Mouse (Mus musculus) limb, embryonic 15.5 days (tissue): ENCODE data around the gene Slc22a6. TPM values are rescaled to one million over a fixed set of nuclear protein-coding genes. Genes with fewer than 3 reads are reported as not detected.

ENCODE experiments used
- ATAC-seq: fragments of 200-750 bp; cut with Nextera tagmentation; 2 replicates; pipeline ENCODE4 v1.8.0; 2017; ENCODE audit warnings: low read depth, moderate TSS enrichment; ENCODE audit not compliant: insufficient number of reproducible peaks, low FRiP score, low TSS enrichment
- H3K27ac ChIP-seq: fragments of 300-500 bp; sonication (generic); 2 replicates; pipeline ENCODE4 v1.5.1; 2015; ENCODE audit warnings: moderate library complexity, mild to moderate bottlenecking, inconsistent platforms
- H3K27me3 ChIP-seq: fragments of 300-500 bp; sonication (generic); 2 replicates; pipeline ENCODE4 v1.6.1; 2015; ENCODE audit warnings: inconsistent platforms
- H3K36me3 ChIP-seq: fragments of 300-500 bp; sonication (generic); 2 replicates; pipeline ENCODE4 v1.6.1; 2015; ENCODE audit warnings: inconsistent platforms
- H3K4me1 ChIP-seq: fragments of 300-500 bp; sonication (generic); 2 replicates; pipeline ENCODE4 v1.6.1; 2015; ENCODE audit warnings: inconsistent platforms
- H3K4me2 ChIP-seq: fragments of 300-500 bp; sonication (generic); 2 replicates; pipeline ENCODE4 v1.6.1; 2015; ENCODE audit warnings: mild to moderate bottlenecking, inconsistent platforms
- H3K4me3 ChIP-seq: fragments of 300-500 bp; sonication (generic); 2 replicates; pipeline ENCODE4 v1.5.1; 2015; ENCODE audit warnings: mild to moderate bottlenecking, inconsistent platforms
- H3K9ac ChIP-seq: fragments of 300-500 bp; sonication (generic); 2 replicates; pipeline ENCODE4 v1.6.1; 2015; ENCODE audit warnings: inconsistent platforms
- H3K9me3 ChIP-seq: fragments of 300-500 bp; sonication (generic); 2 replicates; pipeline ENCODE4 v1.6.1; 2016; ENCODE audit warnings: inconsistent platforms
- WGBS: fragments of 180-500 bp; shearing (Covaris S2); methylation state at CpG from one replicate; pipeline ENCODE4 v1.1.7; 2015; 5-methylcytosine and 5-hydroxymethylcytosine counted together
- polyA plus RNA-seq: library from polyadenylated mRNA; unstranded; fragments of >200 nt; fragmentation: Nextera tagmentation; extraction: Ambion mirVana; gene quantifications from 2 replicates; pipeline ENCODE4 v1.2.1, GENCODE M21; 2015

Slc22a6 gene
- polyA plus RNA-seq = 0.06 TPM in 1 of 2 replicates, not detected in the other

DNA sequence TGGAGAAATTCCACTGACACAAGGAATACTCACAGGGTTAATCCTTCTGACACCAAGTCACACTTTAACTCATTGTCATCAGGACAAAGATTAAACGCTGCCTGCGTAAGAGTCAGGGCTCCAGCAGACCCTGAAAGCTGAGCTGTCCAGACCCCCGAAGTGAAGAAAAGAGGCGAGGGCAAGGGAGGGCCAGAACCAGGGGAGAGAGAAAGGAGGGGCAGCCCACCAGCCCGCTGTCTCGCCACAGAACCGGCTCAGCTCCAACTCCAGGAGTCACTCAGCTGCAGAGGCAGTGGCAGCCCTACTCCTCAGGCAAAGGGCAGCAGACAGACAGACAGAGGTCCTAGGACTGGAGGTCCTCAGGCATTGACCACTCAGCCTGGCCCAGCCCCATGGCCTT, at the start of gene Slc22a6:
Slc22a6 (plus strand) TSS at position 136 of the 400 bp plus-strand sequence.
- no peak within 1 kb of the TSS for H3K9ac ChIP-seq

DNA sequence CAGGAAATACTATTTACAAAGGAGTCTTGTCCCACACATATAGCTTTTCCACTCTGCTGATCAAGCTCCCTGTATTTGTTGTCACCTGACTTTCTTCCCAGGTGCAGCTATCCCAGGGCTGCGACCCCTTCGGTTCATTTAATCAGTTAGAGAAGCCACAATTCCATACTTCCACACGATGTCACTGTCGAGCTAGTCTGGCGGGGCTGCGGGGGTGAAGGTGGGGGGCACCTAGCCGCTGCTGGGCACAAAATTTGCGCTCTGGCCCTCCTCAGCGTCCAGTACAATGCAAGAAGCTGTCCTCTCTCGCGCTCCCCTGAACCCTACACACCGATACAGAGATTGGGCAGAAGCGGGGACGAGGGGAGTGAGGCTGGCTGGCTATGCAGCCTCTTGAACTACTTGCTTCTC, 48.4 kb upstream of the Slc22a6 start:
- no peak for ATAC-seq

More for the DNA sequence above, at the start of gene Slc22a6:
- ATAC-seq = no peak
- no peak within 1 kb of the TSS for H3K4me2 ChIP-seq
- H3K27ac ChIP-seq = no peak within 1 kb of the TSS
- no peaks in the 10 kb centered on the region for H3K36me3 ChIP-seq
- H3K27me3 ChIP-seq = no peaks in the 10 kb centered on the region
- H3K9me3 ChIP-seq = no peaks in the 10 kb centered on the region
- WGBS = 38% methylated on average over 7 of the region's 7 CpGs
- no peak within 1 kb of the TSS for H3K4me3 ChIP-seq
- no peaks in the 10 kb centered on the region for H3K4me1 ChIP-seq

GRCm38 (mm10) chr19:8570341-8571040, 47.3 kb upstream of the Slc22a6 start:
- Histone ChIP-seq H3K27ac (no peak overlapping the region), H3K36me3 (no peaks in the 10 kb centered on the region), H3K9me3 (no peaks in the 10 kb centered on the region), H3K4me1 (peaks cover 8% of the 10 kb centered on the region), H3K9ac (no peak overlapping the region), H3K4me2 (no peak overlapping the region), H3K27me3 (no peaks in the 10 kb centered on the region), H3K4me3 (no peak overlapping the region)
- WGBS = 60% methylated on average over 2 of the region's 2 CpGs
- ATAC-seq = no peak

More for the DNA sequence above, 48.4 kb upstream of the Slc22a6 start:
- H3K9me3 ChIP-seq = no peaks in the 10 kb centered on the region
- H3K36me3 ChIP-seq = no peaks in the 10 kb centered on the region
- H3K9ac ChIP-seq = 0 out of 2 replicates have a peak overlapping the region, but pooled peaks have one; percentile 14
- H3K27ac ChIP-seq = no peak overlapping the region
- peaks cover 8% of the 10 kb centered on the region for H3K4me1 ChIP-seq
- peak overlapping the region; percentile 52 for H3K4me2 ChIP-seq
- no peaks in the 10 kb centered on the region for H3K27me3 ChIP-seq
- H3K4me3 ChIP-seq = peak overlapping the region; percentile 31
- 5% methylated on average over 14 of the region's 14 CpGs for WGBS

DNA sequence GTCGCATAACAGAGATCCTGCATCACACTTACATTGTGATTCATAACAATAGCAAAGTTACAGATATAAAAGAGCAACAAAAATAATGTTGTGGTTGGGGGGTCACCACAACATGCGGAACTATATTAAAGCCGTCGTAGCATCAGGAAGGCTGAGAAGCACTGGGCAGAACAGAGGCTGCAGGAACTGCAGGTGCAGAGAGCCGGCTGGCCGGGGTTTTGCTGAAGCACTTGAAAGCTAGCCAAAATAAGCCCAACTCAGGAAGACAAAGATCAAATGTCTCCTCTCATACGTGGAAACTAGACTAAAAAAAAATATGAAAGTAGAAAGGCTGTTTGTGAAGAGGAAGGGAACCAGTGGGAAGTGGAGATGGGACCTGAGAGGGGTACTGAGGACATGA, 46.1 kb upstream of the Slc22a6 start:
- WGBS = 46% methylated on average over 7 of the region's 7 CpGs
- Histone ChIP-seq H3K36me3 (no peaks in the 10 kb centered on the region), H3K27me3 (no peaks in the 10 kb centered on the region), H3K9ac (no peak overlapping the region), H3K4me1 (peaks cover 8% of the 10 kb centered on the region), H3K9me3 (no peaks in the 10 kb centered on the region), H3K4me3 (no peak overlapping the region), H3K4me2 (no peak overlapping the region), H3K27ac (no peak overlapping the region)
- no peak for ATAC-seq

DNA sequence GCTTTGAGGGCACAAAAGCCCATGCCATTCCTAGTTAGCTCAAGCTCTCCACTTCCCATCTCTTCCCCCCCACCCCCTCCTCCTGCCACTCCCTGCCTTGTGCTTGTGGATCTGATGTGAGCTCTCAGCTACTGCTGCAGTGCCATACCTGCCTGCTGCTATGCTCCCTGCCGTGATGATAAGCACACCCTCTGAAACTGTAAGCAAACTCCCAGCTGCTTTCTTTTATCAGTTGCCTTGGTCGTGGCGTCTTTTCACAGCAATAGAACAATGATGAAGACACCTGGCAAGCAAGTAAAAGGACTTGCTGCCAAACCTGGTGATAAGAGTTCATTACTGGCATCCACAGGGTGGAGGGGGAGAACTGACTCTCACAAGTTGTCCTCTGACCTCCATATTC, 45.4 kb upstream of the Slc22a6 start:
- Histone ChIP-seq H3K9ac (no peak overlapping the region), H3K4me3 (no peak overlapping the region), H3K27ac (no peak overlapping the region), H3K36me3 (no peaks in the 10 kb centered on the region), H3K4me2 (no peak overlapping the region), H3K4me1 (peaks cover 8% of the 10 kb centered on the region), H3K27me3 (no peaks in the 10 kb centered on the region), H3K9me3 (no peaks in the 10 kb centered on the region)
- no peak for ATAC-seq
- WGBS = 41% methylated on average over 3 of the region's 3 CpGs

DNA sequence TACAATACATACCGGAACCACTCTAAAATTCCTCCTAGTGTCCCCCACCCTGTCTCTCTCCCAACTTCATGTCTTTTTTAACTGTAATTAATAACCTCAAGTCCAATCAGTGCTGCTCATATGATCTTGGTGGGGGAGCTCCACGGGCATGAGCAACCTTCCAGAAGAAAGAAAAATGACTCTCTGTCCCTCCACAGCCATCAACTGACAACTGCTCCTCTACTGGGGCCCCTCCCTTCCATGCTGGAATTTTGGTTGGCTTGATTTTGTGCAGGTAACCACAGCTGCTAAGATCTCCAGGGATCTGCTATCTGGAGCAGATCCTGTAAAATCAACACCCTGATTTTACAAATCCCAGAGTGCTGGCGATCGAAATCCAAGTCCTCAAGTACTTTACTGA, 40.4 kb upstream of the Slc22a6 start:
- H3K9me3 ChIP-seq = no peaks in the 10 kb centered on the region
- H3K4me1 ChIP-seq = peaks cover 6% of the 10 kb centered on the region; the same call in 1 of the 2 replicates
- no peaks in the 10 kb centered on the region for H3K27me3 ChIP-seq
- no peak overlapping the region for H3K4me2 ChIP-seq
- H3K27ac ChIP-seq = no peak overlapping the region
- ATAC-seq = no peak
- H3K9ac ChIP-seq = no peak overlapping the region
- 83% methylated on average over 4 of the region's 4 CpGs for WGBS
- H3K4me3 ChIP-seq = no peak overlapping the region
- H3K36me3 ChIP-seq = no peaks in the 10 kb centered on the region

DNA sequence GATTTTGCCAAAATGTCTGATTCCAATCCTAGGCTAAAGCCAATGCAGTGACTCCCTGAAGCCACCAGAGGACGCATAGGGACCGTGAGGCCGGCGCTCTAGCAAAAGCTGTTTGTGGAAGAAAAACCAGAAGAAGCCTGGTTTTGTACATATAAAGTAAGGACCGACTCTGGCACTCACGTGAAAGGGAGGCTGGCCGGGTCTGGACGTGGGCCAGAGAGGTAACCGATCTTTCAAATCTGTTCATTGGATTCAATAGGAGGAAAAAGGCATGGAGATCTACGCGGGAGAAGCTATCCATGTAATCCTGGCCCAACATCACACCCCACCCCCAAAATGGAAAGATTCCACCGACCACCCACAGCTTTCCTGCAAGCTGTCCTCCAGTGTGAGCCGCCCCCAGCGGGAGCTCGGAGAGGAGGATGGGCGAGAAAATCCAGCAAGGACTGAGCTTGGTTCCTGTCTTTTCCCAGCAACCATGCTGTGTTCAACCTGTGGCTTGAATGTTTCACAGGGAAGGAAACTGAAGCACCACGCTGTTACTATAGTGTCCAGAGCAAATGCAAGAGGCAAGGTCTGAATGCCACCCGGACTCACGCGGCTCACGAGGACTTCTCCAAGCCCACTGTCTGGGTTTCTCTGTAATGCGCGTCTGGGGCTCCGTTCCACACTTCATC, 39.4 kb upstream of the Slc22a6 start:
- peak overlapping the region; percentile 38 for H3K4me3 ChIP-seq
- no peak overlapping the region for H3K27ac ChIP-seq
- H3K9ac ChIP-seq = 0 out of 2 replicates have a peak overlapping the region, but pooled peaks have one; percentile 23
- no peaks in the 10 kb centered on the region for H3K36me3 ChIP-seq
- no peak for ATAC-seq
- H3K4me2 ChIP-seq = peak overlapping the region; percentile 74
- peaks cover 6% of the 10 kb centered on the region; the same call in 1 of the 2 replicates for H3K4me1 ChIP-seq
- H3K9me3 ChIP-seq = no peaks in the 10 kb centered on the region
- WGBS = 6% methylated on average over 24 of the region's 24 CpGs
- no peaks in the 10 kb centered on the region for H3K27me3 ChIP-seq

- 48% methylated on average over 2 of the region's 2 CpGs for WGBS
- Histone ChIP-seq H3K36me3 (no peaks in the 10 kb centered on the region), H3K27me3 (no peaks in the 10 kb centered on the region), H3K4me2 (peak overlapping the region; percentile 74), H3K27ac (no peak overlapping the region), H3K9ac (0 out of 2 replicates have a peak overlapping the region, but pooled peaks have one; percentile 23), H3K4me3 (peak overlapping the region; percentile 38), H3K4me1 (peaks cover 6% of the 10 kb centered on the region; the same call in 1 of the 2 replicates), H3K9me3 (no peaks in the 10 kb centered on the region)
- no peak for ATAC-seq
These were observed 38.9 kb upstream of the Slc22a6 start for GRCm38 (mm10) chr19:8578970-8579342.

DNA sequence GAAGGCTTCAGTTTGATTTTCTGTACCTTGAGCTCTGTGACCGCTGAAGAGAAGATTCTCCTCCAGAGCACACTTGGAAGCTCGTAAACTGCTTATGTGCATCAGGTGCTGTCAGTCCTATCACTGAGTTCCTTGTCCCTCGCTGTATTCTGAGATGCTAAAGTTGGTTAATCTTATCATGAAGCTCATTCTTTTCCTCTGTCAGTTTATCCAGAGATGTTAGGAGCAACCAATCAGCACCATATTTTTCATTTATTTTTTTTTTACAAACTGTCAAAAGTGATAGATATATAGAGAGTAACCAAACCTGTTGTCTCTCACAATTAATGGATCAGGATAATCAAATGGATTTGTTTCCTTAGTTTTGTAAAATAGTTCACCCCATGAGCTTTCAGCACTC, 32.5 kb upstream of the Slc22a6 start:
- 78% methylated on average over 3 of the region's 3 CpGs for WGBS
- no peak for ATAC-seq
- Histone ChIP-seq H3K4me3 (no peak overlapping the region), H3K4me1 (no peaks in the 10 kb centered on the region), H3K9me3 (no peaks in the 10 kb centered on the region), H3K9ac (no peak overlapping the region), H3K4me2 (no peak overlapping the region), H3K36me3 (no peaks in the 10 kb centered on the region), H3K27ac (no peak overlapping the region), H3K27me3 (no peaks in the 10 kb centered on the region)

- H3K36me3 ChIP-seq = no peaks in the 10 kb centered on the region
- no peak overlapping the region for H3K9ac ChIP-seq
- WGBS = 86% methylated on average over 2 of the region's 2 CpGs
- no peak overlapping the region for H3K27ac ChIP-seq
- no peaks in the 10 kb centered on the region for H3K9me3 ChIP-seq
- no peaks in the 10 kb centered on the region for H3K27me3 ChIP-seq
- no peaks in the 10 kb centered on the region for H3K4me1 ChIP-seq
- H3K4me2 ChIP-seq = no peak overlapping the region
- no peak for ATAC-seq
- H3K4me3 ChIP-seq = no peak overlapping the region
These were observed 31.9 kb upstream of the Slc22a6 start for GRCm38 (mm10) chr19:8585899-8586298.

GRCm38 (mm10) chr19:8586350-8586749, 31.5 kb upstream of the Slc22a6 start:
- ATAC-seq = no peak
- Histone ChIP-seq H3K27ac (no peak overlapping the region), H3K4me1 (no peaks in the 10 kb centered on the region), H3K4me3 (no peak overlapping the region), H3K9me3 (no peaks in the 10 kb centered on the region), H3K9ac (no peak overlapping the region), H3K4me2 (no peak overlapping the region), H3K27me3 (no peaks in the 10 kb centered on the region), H3K36me3 (no peaks in the 10 kb centered on the region)
- 39% methylated on average over 3 of the region's 3 CpGs for WGBS

GRCm38 (mm10) chr19:8587315-8587714, 30.5 kb upstream of the Slc22a6 start:
- 35% methylated on average over 1 of the region's 1 CpGs for WGBS
- Histone ChIP-seq H3K9me3 (no peaks in the 10 kb centered on the region), H3K27me3 (no peaks in the 10 kb centered on the region), H3K4me3 (no peak overlapping the region), H3K4me2 (no peak overlapping the region), H3K36me3 (no peaks in the 10 kb centered on the region), H3K4me1 (no peaks in the 10 kb centered on the region; the same call in 1 of the 2 replicates), H3K9ac (no peak overlapping the region), H3K27ac (no peak overlapping the region)
- ATAC-seq = no peak
